Mouse (Mus musculus) olfactory bulb, adult 2 months (tissue): ENCODE results near the gene Sec14l1.

Experiments
- CTCF ChIP-seq: fragments of 200-500 bp; IDR thresholded peaks from 2 replicates; pipeline ENCODE4 v1.5.1; 2012; ENCODE audit warnings: low read depth, mild to moderate bottlenecking, low read length, moderate library complexity; ENCODE audit not compliant: insufficient read depth
- POLR2A ChIP-seq: fragments of 200-500 bp; IDR thresholded peaks from 2 replicates; pipeline ENCODE4 v1.6.1; 2012; ENCODE audit warnings: mild to moderate bottlenecking, low read depth, low read length, moderate library complexity; ENCODE audit not compliant: insufficient read depth

- TF ChIP-seq CTCF (no peak), POLR2A (no peak)
These were observed 28.8 kb upstream of the Sec14l1 start for GRCm38 (mm10) chr11:117086215-117086614.
